Mouse (Mus musculus): ENCODE results near the gene Ret. TPM values are rescaled to one million over a fixed set of nuclear protein-coding genes. Genes with fewer than 3 reads are reported as not detected.

Gene Ret
- polyA plus RNA-seq, 1 experiment from 2014 or later, result 16.8 TPM

DNA sequence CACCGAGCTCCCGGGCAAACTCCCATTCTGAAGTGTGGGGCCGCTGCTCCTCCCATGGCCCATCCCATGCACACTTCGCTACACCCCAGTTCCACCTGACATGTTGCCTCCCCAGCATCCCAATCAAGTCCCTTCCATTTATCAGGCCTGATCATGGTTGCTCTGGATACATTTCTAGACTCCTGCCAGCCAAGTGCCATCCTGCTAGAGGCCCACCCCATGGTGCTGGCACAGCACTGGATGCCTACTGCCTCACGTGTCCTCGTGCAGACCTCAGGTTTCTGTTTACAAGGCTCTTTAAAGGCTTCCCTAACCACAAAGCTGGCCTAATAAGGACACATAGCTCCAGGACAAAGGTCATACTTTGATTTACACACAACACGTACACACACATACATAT lies 26.1 kb downstream of the Ret start:
- Histone ChIP-seq H3K4me3 (no peak overlapping the region), H3K9ac (no peak overlapping the region), H3K4me2 (no peak overlapping the region), H3K27ac (replicated peaks) (no peak overlapping the region), H3K36me3 (no peaks in the 10 kb centered on the region), H3K4me1 (replicated peaks) (no peaks in the 10 kb centered on the region), H3K9me3 (no peaks in the 10 kb centered on the region), H3K27me3 (no peaks in the 10 kb centered on the region)
- no peak for ATAC-seq (ENCODE audit: low FRiP score, low read depth)
- WGBS, result 92% methylated on average over 7 of the region's 7 CpGs

DNA sequence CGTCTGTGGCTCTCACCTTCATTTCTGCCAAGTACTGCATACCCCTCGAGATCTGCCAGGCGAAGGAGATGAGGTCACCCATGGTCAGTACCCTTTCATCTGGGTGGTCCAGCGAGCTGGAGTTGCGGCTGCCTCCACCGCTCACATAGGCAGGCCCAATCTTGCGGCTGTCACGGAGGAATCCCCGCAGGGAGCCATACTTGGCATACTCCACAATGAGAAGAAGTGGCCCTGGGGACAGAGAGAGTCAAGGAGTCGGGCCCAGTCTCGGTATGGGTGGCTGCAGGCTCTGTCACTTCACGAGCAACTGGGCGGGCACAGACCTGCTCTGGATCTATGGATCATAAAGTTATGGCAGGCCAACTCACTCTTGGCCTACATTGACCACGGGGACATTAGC lies 29.4 kb downstream of the Ret start:
- ATAC-seq (ENCODE audit: low FRiP score, low read depth), result no peak
- Histone ChIP-seq H3K27ac (replicated peaks) (no peak overlapping the region), H3K36me3 (no peaks in the 10 kb centered on the region), H3K4me2 (no peak overlapping the region), H3K27me3 (no peaks in the 10 kb centered on the region), H3K4me3 (no peak overlapping the region), H3K9me3 (no peaks in the 10 kb centered on the region), H3K4me1 (replicated peaks) (no peaks in the 10 kb centered on the region), H3K9ac (no peak overlapping the region)
- 84% methylated on average over 14 of the region's 14 CpGs for WGBS

DNA sequence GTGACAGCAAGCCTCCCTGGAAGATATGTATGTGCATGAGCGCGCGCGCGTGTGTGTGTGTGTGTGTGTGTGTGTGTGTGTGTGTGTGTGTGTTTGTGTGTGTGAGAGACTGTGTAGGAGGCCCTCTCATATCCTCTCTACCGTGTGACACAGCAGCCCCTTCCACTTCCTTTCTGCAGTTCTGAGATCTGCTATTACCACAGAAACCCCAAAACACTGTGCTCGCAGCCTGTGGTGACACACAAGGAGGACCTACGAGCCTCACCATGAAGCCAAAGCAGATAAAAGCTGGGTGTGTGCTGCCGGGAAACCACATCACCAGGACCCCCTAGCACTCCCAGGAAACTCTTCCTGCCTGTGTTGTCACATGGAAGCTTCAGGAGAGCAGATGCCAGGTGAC lies 30.5 kb downstream of the Ret start:
- WGBS, result 89% methylated on average over 9 of the region's 9 CpGs
- H3K4me1 ChIP-seq (replicated peaks), result no peaks in the 10 kb centered on the region
- ATAC-seq (ENCODE audit: low FRiP score, low read depth), result no peak
- no peaks in the 10 kb centered on the region for H3K27me3 ChIP-seq
- no peak overlapping the region for H3K4me2 ChIP-seq
- no peaks in the 10 kb centered on the region for H3K9me3 ChIP-seq
- H3K27ac ChIP-seq (replicated peaks), result no peak overlapping the region
- no peak overlapping the region for H3K4me3 ChIP-seq
- no peak overlapping the region for H3K9ac ChIP-seq
- no peaks in the 10 kb centered on the region for H3K36me3 ChIP-seq

DNA sequence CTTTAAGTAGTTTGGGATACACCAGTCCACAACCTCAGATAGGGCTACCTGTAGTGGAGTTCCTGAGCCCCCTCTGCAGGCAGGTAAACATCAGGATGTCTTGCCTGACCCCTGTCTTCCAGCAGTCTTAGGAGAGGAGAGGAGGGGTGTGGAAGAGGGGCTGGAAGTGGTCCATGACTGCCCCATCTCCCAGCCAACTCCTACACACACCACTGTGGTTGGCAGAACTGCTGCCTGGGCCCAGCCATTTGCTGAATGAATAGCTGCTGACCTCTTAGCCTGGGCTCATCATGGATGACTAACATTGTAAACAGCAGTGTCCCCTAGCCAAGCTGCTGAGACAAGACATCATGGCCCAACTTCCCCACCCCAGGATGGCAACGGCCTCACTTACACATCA lies 32.0 kb downstream of the Ret start:
- 79% methylated on average over 1 of the region's 1 CpGs for whole genome bisulfite sequencing
- ATAC-seq (ENCODE audit: low FRiP score, low read depth), result no peak
- no peak overlapping the region for H3K27ac ChIP-seq (replicated peaks)

DNA sequence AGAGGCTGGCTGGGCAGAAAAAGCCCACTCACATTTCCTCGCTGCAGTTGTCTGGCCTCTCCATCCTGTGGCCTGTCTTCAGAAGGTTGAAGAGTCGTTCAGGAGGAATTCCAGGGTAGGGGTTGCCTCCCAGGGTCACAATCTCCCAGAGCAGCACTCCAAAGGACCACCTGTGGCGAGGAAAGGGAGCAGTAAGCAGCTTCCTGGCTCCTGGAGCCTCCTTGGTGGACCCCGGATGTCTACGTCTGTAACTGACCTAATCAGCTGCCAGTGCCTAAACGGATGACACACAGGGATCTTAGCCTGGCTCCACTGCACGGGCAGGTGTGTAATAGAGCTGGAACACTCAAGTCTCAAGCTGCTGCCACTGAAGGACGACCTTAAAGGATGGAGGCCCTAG lies 32.8 kb downstream of the Ret start:
- WGBS, result 80% methylated on average over 8 of the region's 8 CpGs
- H3K9ac ChIP-seq, result no peak overlapping the region
- no peak for ATAC-seq (ENCODE audit: low FRiP score, low read depth)

More for the DNA sequence above, 32.0 kb downstream of the Ret start:
- Histone ChIP-seq H3K9ac (no peak overlapping the region), H3K4me1 (replicated peaks) (no peaks in the 10 kb centered on the region), H3K27me3 (no peaks in the 10 kb centered on the region), H3K9me3 (no peaks in the 10 kb centered on the region), H3K4me2 (no peak overlapping the region), H3K4me3 (no peak overlapping the region), H3K36me3 (no peaks in the 10 kb centered on the region)

DNA sequence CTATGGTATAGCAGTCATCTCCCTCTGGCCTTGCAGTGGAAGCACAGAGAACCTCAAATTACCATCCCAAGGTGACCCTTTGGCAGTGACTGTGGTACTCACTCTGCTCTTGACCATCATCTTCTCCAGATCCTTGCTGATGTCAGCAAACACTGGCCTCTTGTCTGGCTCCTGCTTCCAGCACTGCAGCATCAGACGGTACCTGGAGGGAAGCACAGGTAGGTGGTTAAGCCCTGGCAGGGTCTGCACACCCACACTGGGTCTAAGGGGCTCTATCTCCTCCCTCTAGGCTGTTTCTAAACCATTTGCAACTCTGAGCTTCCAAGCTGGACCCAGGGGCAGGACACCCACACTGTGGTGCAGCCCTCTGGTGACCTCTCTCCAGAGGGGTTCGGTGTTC lies 34.4 kb downstream of the Ret start:
- WGBS, result 97% methylated on average over 2 of the region's 2 CpGs
- Histone ChIP-seq H3K27me3 (no peaks in the 10 kb centered on the region), H3K4me2 (no peak overlapping the region), H3K36me3 (no peaks in the 10 kb centered on the region), H3K27ac (replicated peaks) (no peak overlapping the region), H3K9me3 (no peaks in the 10 kb centered on the region), H3K4me3 (no peak overlapping the region), H3K4me1 (replicated peaks) (no peaks in the 10 kb centered on the region), H3K9ac (no peak overlapping the region)
- ATAC-seq (ENCODE audit: low FRiP score, low read depth), result no peak

More for the DNA sequence above, 32.8 kb downstream of the Ret start:
- no peak overlapping the region for H3K4me2 ChIP-seq
- H3K27me3 ChIP-seq, result no peaks in the 10 kb centered on the region
- no peaks in the 10 kb centered on the region for H3K4me1 ChIP-seq (replicated peaks)
- H3K9me3 ChIP-seq, result no peaks in the 10 kb centered on the region
- no peak overlapping the region for H3K4me3 ChIP-seq
- no peak overlapping the region for H3K27ac ChIP-seq (replicated peaks)
- H3K36me3 ChIP-seq, result no peaks in the 10 kb centered on the region

DNA sequence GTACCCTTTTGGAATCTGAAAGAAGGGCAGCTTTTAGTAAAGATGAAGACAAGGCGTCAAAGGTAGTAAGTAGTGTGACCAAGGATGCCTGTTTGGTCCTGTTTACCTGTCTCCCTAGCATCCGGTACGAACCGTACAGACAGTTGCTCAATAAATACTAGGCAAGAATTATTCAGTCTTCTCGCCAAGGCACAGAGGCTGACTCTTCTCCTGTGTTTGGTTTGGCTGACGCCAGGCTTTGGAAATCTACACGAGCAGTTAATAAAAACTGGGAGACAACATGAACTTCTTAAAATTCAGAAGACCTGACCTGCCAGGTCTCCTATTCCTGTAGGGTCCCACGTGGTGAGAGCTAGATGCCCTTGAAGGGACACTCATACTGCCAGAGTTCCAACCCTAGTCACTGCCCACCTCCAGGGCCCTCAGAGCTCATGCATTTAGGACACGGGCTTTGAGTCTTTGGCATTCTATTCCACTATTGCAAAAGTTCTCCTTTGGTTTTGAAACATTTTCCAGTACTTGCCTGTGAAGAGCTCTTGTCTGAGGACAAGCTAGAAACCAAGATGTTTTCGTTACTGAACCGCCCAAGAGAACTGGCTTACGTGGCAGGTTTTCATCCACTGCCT lies 34.9 kb downstream of the Ret start:
- WGBS, result 91% methylated on average over 12 of the region's 12 CpGs
- Histone ChIP-seq H3K27ac (replicated peaks) (no peak overlapping the region), H3K4me1 (replicated peaks) (no peaks in the 10 kb centered on the region), H3K4me3 (no peak overlapping the region), H3K9ac (no peak overlapping the region), H3K27me3 (no peaks in the 10 kb centered on the region), H3K4me2 (no peak overlapping the region), H3K9me3 (no peaks in the 10 kb centered on the region), H3K36me3 (no peaks in the 10 kb centered on the region)
- ATAC-seq (ENCODE audit: low FRiP score, low read depth), result no peak

DNA sequence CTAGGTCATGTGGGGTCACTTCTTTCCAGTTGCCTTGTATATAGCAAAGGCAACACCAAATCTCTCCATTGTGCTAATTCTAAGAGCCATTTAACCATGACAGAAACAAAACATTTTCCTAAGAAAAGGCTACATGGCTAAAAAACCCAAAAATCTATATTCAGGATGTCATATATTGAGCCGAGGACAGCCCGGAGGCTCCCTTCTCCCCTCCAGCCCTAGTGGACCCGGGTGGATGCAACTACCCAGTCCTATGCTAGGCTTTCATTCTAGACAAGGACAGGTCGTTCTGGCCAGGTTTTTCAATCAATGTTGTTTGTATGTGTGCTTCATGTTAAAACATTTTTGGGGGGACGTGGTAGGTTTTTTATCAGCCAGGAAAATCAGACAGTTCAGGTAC lies 44.4 kb downstream of the Ret start:
- WGBS, result 73% methylated on average over 5 of the region's 5 CpGs
- Histone ChIP-seq H3K27me3 (no peaks in the 10 kb centered on the region), H3K9me3 (no peaks in the 10 kb centered on the region), H3K4me2 (no peak overlapping the region), H3K36me3 (no peaks in the 10 kb centered on the region), H3K4me3 (no peak overlapping the region), H3K9ac (no peak overlapping the region), H3K4me1 (replicated peaks) (no peaks in the 10 kb centered on the region), H3K27ac (replicated peaks) (no peak overlapping the region)
- ATAC-seq (ENCODE audit: low FRiP score, low read depth), result no peak

DNA sequence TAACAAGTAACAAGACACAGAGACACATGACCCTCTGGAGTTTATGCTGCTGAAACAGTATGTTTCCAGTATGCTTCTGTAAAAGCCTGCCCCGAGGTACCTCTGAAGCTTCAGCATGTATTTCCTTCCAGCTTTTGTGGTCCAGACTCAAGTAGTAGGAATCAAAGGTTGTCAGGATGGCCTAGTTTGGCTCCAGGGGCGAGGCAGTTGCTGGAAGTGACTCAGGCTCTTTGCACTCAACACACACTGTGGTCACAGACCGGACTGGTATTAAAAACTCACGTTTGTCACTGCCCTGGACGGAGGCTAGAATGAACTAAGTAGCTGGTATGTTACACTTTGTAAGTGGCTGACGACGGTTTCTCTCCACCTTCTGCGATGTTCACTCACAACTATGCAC lies 46.5 kb downstream of the Ret start:
- 83% methylated on average over 8 of the region's 8 CpGs for WGBS
- ATAC-seq (ENCODE audit: low FRiP score, low read depth), result no peak
- Histone ChIP-seq H3K4me3 (no peak overlapping the region), H3K36me3 (no peaks in the 10 kb centered on the region), H3K9ac (no peak overlapping the region), H3K4me2 (no peak overlapping the region), H3K9me3 (no peaks in the 10 kb centered on the region), H3K4me1 (replicated peaks) (no peaks in the 10 kb centered on the region), H3K27ac (replicated peaks) (no peak overlapping the region), H3K27me3 (no peaks in the 10 kb centered on the region)

DNA sequence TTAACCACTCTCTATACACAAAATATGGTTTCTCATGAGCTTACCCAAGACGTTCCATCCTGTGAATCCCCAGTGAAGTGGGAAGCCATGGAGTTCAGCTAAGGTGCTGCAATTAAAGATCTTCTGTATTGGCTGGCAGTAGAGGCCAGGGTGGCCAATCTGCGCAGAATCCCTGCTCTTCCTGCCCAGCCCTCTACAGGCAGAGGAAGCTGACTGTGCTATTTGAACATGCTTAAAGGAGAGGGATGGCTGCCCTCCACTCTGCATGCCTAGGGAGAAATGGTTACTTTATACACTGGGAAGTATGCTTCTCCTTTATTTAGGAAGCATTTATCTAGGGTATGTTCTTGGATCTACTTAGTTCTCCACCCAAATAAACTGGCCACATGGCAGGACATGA lies 47.0 kb downstream of the Ret start:
- Histone ChIP-seq H3K27ac (replicated peaks) (no peak overlapping the region), H3K27me3 (no peaks in the 10 kb centered on the region), H3K9ac (no peak overlapping the region), H3K36me3 (no peaks in the 10 kb centered on the region), H3K4me2 (no peak overlapping the region), H3K4me3 (no peak overlapping the region), H3K4me1 (replicated peaks) (no peaks in the 10 kb centered on the region), H3K9me3 (no peaks in the 10 kb centered on the region)
- 86% methylated on average over 2 of the region's 2 CpGs for WGBS
- no peak for ATAC-seq (ENCODE audit: low FRiP score, low read depth)

DNA sequence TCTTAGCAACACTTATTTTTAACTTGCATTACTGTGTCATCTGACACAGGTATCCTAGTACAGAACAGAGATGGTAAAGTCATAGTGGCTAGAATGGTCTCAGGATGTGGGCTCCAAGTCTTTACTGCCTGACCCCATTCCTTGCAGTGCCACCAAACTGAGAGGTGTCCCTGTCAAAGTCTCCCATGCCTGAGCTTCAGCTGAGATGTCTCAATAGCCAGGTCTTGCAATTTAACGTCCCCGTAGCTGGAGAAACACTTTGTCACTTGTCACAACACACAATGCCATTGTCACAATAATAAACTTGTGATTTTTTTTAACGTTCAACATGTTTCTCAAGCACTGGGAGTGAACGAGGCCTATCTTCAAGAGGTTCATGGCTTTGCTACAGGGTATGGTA lies 47.4 kb downstream of the Ret start:
- Histone ChIP-seq H3K27me3 (no peaks in the 10 kb centered on the region), H3K9me3 (no peaks in the 10 kb centered on the region), H3K27ac (replicated peaks) (no peak overlapping the region), H3K9ac (no peak overlapping the region), H3K4me2 (no peak overlapping the region), H3K4me3 (no peak overlapping the region), H3K36me3 (no peaks in the 10 kb centered on the region), H3K4me1 (replicated peaks) (no peaks in the 10 kb centered on the region)
- 71% methylated on average over 4 of the region's 4 CpGs for WGBS
- no peak for ATAC-seq (ENCODE audit: low FRiP score, low read depth)

DNA sequence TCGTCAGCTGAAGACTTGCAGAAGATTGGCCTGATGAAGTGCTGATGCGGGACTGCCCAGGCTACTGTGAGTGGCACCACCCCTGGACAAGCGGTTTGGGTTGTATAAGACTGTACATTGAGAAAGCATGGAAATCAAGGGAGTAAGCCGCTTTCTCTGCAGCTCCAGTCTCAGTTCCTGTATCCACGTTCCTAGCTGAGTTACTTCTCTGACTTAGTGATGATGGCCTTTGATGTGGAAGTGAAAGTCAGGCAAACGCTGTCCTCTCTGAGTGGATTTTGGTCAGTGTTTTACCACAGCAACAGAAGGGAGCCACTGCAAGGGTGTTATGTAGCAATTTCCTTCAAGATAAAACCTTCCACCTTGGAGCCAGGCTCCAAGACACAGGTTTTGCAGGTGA lies 56.6 kb downstream of the Ret start:
- no peaks in the 10 kb centered on the region for H3K27me3 ChIP-seq
- 87% methylated on average over 6 of the region's 6 CpGs for WGBS
- H3K9me3 ChIP-seq, result no peaks in the 10 kb centered on the region
- no peak overlapping the region for H3K27ac ChIP-seq (replicated peaks)
- H3K4me1 ChIP-seq (replicated peaks), result peaks cover 12% of the 10 kb centered on the region
- H3K9ac ChIP-seq, result no peak overlapping the region
- H3K36me3 ChIP-seq, result no peaks in the 10 kb centered on the region
- ATAC-seq (ENCODE audit: low FRiP score, low read depth), result no peak
- no peak overlapping the region for H3K4me2 ChIP-seq
- no peak overlapping the region for H3K4me3 ChIP-seq

Data from hindbrain, embryonic 15.5 days (tissue).